Mouse (Mus musculus) limb, embryonic 13.5 days (tissue): Measurements from ENCODE around the gene Bcar3. TPM values are rescaled to one million over a fixed set of nuclear protein-coding genes. Genes with fewer than 3 reads are reported as not detected.

ENCODE experiments used
- ATAC-seq: fragments of 200-750 bp; cut with Nextera tagmentation; 2 replicates; pipeline ENCODE4 v1.8.0; 2017; ENCODE audit warnings: low read depth, moderate number of reproducible peaks, moderate TSS enrichment; ENCODE audit not compliant: low FRiP score
- H3K27ac ChIP-seq: fragments of 300-500 bp; sonication (generic); 2 replicates; pipeline ENCODE4 v1.5.1; 2015; ENCODE audit warnings: inconsistent platforms, mild to moderate bottlenecking, moderate library complexity
- H3K27me3 ChIP-seq: fragments of 300-500 bp; sonication (generic); 2 replicates; pipeline ENCODE4 v1.6.1; 2015; ENCODE audit warnings: mild to moderate bottlenecking, inconsistent platforms
- H3K36me3 ChIP-seq: fragments of 300-500 bp; sonication (generic); 2 replicates; pipeline ENCODE4 v1.6.1; 2015; ENCODE audit warnings: inconsistent platforms, mild to moderate bottlenecking, moderate library complexity
- H3K4me1 ChIP-seq: fragments of 300-500 bp; sonication (generic); 2 replicates; pipeline ENCODE4 v1.6.1; 2015; ENCODE audit warnings: inconsistent platforms
- H3K4me2 ChIP-seq: fragments of 300-500 bp; sonication (generic); replicated peaks from 2 replicates; pipeline ENCODE4 v1.6.1; 2015; ENCODE audit warnings: inconsistent platforms, mild to moderate bottlenecking, moderate library complexity
- H3K4me3 ChIP-seq: fragments of 300-500 bp; sonication (generic); 2 replicates; pipeline ENCODE4 v1.5.1; 2015; ENCODE audit warnings: moderate library complexity, mild to moderate bottlenecking, inconsistent platforms
- H3K9ac ChIP-seq: fragments of 300-500 bp; sonication (generic); 2 replicates; pipeline ENCODE4 v1.6.1; 2015; ENCODE audit warnings: mild to moderate bottlenecking, inconsistent platforms
- H3K9me3 ChIP-seq: fragments of 300-500 bp; sonication (generic); 2 replicates; pipeline ENCODE4 v1.6.1; 2016; ENCODE audit warnings: inconsistent platforms
- WGBS: fragments of 180-500 bp; shearing (Covaris S2); methylation state at CpG from one replicate; pipeline ENCODE4 v1.1.7; 2015; 5-methylcytosine and 5-hydroxymethylcytosine counted together
- polyA plus RNA-seq: library from polyadenylated mRNA; unstranded; fragments of >200 nt; fragmentation: Nextera tagmentation; extraction: Ambion mirVana; gene quantifications from 2 replicates; pipeline ENCODE4 v1.2.1, GENCODE M21; 2015

Gene Bcar3
- polyA plus RNA-seq, 1 experiment from 2014 or later, result 8.1 TPM

DNA sequence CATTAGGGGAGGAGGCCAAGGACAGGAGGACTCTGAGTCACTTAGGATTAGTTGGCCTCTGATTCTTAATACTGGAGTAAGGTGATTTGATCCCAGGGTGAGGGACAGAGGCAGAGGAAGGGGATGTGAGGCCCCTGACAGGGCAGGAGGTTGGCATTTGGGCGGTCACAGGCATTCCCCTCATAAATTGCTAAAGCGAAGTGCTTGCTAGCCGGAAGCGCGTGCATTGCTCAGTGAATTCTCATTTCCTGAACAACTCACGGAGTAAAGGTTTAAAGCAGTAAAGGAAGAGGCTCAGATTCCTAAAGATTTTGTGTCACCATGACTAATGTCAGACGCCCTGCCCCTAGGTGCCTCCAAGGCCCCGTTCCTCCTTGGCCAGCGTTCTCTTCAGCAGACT, 28.3 kb downstream of the Bcar3 start:
- Histone ChIP-seq H3K9me3 (no peaks in the 10 kb centered on the region), H3K27me3 (no peaks in the 10 kb centered on the region), H3K9ac (no peak overlapping the region), H3K27ac (no peak overlapping the region), H3K4me2 (peak overlapping the region; percentile 5), H3K4me1 (peaks cover 14% of the 10 kb centered on the region), H3K36me3 (no peaks in the 10 kb centered on the region), H3K4me3 (no peak overlapping the region)
- WGBS, result 27% methylated on average over 9 of the region's 9 CpGs
- peak; percentile 26 for ATAC-seq

DNA sequence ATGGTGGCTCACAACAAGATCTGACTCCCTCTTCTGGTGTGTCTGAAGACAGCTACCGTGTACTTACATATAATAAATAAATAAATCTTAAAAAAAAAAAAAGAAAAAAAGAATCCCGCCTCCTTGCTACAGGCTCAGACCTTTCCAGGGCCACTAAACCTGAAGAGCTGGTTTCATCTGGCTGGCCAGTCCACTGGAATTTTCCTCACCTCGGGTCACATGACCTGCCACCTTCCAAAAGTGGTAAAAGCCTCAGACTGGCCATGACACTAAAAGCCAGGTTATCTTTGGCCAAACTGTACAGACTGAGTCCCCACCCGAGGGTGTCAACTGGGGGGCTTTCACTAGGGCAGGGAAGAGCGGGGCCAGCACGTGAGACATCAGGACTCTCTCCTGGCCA, 29.9 kb downstream of the Bcar3 start:
- Histone ChIP-seq H3K4me2 (no peak overlapping the region), H3K4me3 (no peak overlapping the region), H3K4me1 (peaks cover 12% of the 10 kb centered on the region), H3K27ac (no peak overlapping the region), H3K27me3 (no peaks in the 10 kb centered on the region), H3K9me3 (no peaks in the 10 kb centered on the region), H3K9ac (no peak overlapping the region), H3K36me3 (no peaks in the 10 kb centered on the region)
- ATAC-seq, result no peak
- 84% methylated on average over 6 of the region's 6 CpGs for WGBS

DNA sequence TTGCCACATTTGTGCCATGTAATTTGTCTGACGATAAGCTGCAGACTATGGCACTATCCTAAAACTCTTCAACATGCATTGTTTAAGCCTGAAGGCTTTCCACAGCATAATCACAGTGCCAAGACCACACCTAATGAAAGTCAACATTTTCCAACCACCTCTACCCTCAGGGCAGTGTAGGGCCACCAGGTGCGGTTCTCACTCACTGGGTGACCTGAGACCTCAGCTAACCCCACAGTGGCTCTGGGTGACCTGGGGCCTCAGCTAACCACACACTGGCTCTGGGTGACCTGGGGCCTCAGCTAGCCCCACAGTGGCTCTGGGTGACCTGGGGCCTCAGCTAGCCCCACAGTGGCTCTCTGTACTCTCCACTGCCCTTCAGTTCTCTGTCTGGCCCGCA, 30.6 kb downstream of the Bcar3 start:
- H3K36me3 ChIP-seq, result no peaks in the 10 kb centered on the region
- H3K27ac ChIP-seq, result no peak overlapping the region
- no peak overlapping the region for H3K4me3 ChIP-seq
- no peaks in the 10 kb centered on the region for H3K27me3 ChIP-seq
- H3K9me3 ChIP-seq, result no peaks in the 10 kb centered on the region
- peaks cover 12% of the 10 kb centered on the region for H3K4me1 ChIP-seq
- 80% methylated on average over 3 of the region's 3 CpGs for WGBS
- ATAC-seq, result no peak
- no peak overlapping the region for H3K9ac ChIP-seq
- no peak overlapping the region for H3K4me2 ChIP-seq

DNA sequence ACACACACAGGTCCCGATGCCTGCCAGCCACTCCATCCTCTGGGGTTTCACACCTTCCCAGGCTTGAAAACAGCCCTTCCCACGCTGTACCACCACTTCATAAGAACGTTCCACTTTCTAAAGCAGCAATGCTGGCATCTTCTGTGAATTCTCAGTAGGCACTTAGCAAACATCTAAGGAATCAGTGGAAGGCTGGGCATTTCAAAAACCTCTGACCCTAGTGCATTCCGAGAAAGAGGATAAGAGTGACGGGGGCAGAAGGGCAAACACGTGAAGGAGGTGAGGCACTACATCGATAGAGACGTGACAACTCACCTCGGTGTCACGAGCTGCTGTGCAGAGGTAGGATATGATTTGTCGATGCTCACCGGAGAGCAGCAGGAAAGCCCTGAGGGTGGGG, 36.5 kb downstream of the Bcar3 start:
- Histone ChIP-seq H3K4me1 (peaks cover 22% of the 10 kb centered on the region), H3K4me2 (no peak overlapping the region), H3K9me3 (no peaks in the 10 kb centered on the region), H3K36me3 (no peaks in the 10 kb centered on the region), H3K27me3 (peaks cover 6% of the 10 kb centered on the region; the same call in 1 of the 2 replicates), H3K4me3 (no peak overlapping the region), H3K27ac (no peak overlapping the region), H3K9ac (no peak overlapping the region)
- WGBS, result 70% methylated on average over 12 of the region's 12 CpGs
- no peak for ATAC-seq

DNA sequence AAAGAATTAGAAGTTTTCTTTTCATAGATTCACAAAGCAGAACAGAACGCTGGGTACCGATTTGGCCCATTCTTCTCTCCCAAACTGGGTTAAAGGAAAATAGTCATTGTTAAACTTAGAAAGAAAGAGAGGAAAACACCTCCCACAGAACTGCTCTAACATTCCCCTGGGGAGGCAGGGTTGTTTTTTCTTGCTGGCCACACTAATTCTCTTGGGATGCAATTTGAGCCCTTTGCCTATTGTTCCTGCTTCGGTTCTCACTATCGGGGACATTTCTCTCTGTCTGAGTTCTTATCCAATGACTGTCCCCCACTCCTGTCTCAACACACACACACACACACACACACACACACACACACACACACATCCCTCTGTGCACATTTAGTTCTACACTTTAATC, 39.6 kb downstream of the Bcar3 start:
- H3K27ac ChIP-seq, result no peak overlapping the region
- H3K4me2 ChIP-seq, result peak overlapping the region; percentile 9; the same call in 1 of the 2 replicates

DNA sequence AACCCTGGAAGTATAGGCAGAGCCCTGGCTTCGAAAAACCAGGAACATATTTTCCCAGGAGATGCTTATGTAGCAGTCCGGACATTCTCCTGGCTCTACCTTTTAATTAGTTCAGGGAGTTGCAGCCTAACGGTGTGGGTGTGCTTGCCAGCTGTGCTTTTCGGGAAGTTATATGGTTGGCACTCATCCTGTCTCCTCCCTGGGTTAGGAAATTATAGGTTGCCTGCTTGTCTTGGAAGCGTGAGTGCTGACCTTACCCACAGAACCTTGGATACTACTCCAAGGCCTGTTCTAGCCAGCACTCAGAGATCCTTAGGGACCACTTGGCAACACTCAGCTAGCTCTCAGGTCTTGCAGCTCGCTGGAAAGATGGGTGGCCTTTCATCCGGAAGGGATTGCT, 40.0 kb downstream of the Bcar3 start:
- ATAC-seq, result peak; percentile 35; the same call in 1 of the 2 replicates
- H3K4me2 ChIP-seq, result peak overlapping the region; percentile 9; the same call in 1 of the 2 replicates

More for the DNA sequence above, 39.6 kb downstream of the Bcar3 start:
- Histone ChIP-seq H3K9ac (no peak overlapping the region), H3K27me3 (peaks cover 6% of the 10 kb centered on the region; the same call in 1 of the 2 replicates), H3K4me3 (no peak overlapping the region), H3K9me3 (no peaks in the 10 kb centered on the region), H3K36me3 (no peaks in the 10 kb centered on the region), H3K4me1 (peaks cover 32% of the 10 kb centered on the region)
- no peak for ATAC-seq
- WGBS, result 49% methylated on average over 4 of the region's 4 CpGs

DNA sequence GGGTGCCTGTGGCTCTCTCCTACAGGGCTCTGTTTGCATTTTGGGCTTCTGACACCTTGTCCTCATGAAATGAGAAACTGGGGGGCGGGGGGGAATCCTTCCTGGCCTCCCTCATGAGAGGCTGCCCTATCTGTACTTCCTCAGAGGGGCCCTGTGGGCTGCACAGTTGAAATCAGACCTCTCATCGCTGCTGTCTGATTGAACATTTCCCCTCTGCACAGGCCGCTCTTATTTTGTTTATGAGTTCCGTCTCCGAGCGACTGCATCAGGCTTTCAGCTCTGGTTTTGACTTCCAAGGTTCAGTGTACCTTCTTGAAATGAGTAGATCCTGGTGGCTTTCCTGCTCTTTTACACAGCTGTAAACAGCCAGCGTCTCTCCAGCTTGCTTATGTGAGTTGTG, 40.4 kb downstream of the Bcar3 start:
- peaks cover 6% of the 10 kb centered on the region; the same call in 1 of the 2 replicates for H3K27me3 ChIP-seq
- WGBS, result 25% methylated on average over 7 of the region's 7 CpGs
- no peak overlapping the region for H3K4me3 ChIP-seq
- peaks cover 41% of the 10 kb centered on the region for H3K4me1 ChIP-seq
- no peaks in the 10 kb centered on the region for H3K9me3 ChIP-seq
- H3K27ac ChIP-seq, result no peak overlapping the region; the same call in 1 of the 2 replicates
- no peak overlapping the region for H3K4me2 ChIP-seq
- no peak overlapping the region for H3K9ac ChIP-seq
- peak; percentile 26; the same call in 1 of the 2 replicates for ATAC-seq
- no peaks in the 10 kb centered on the region for H3K36me3 ChIP-seq

More for the DNA sequence above, 40.0 kb downstream of the Bcar3 start:
- Histone ChIP-seq H3K27me3 (peaks cover 6% of the 10 kb centered on the region; the same call in 1 of the 2 replicates), H3K4me1 (peaks cover 36% of the 10 kb centered on the region), H3K9me3 (no peaks in the 10 kb centered on the region), H3K9ac (no peak overlapping the region), H3K36me3 (no peaks in the 10 kb centered on the region), H3K4me3 (no peak overlapping the region), H3K27ac (no peak overlapping the region; the same call in 1 of the 2 replicates)
- 19% methylated on average over 7 of the region's 7 CpGs for WGBS

DNA sequence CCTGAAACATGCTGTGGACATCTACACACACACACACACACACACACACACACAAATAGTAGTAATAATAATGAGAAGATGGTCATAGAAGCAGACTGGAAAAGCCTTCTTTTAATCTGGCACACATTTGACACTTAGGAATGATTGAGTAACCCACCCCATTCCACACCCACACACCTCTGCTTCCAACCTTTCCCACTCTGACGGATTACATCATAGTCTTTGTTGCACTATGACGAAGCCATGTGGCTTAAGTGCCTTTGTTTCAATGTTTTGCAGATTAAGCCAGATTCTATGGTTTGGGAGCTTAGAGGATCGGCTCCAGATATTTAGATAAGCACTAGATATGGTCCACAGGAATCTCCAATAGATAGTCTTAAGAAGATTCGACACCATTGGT, 42.1 kb downstream of the Bcar3 start:
- H3K4me3 ChIP-seq, result no peak overlapping the region
- H3K27ac ChIP-seq, result no peak overlapping the region
- no peaks in the 10 kb centered on the region for H3K36me3 ChIP-seq
- H3K4me1 ChIP-seq, result peaks cover 46% of the 10 kb centered on the region
- 91% methylated on average over 4 of the region's 4 CpGs for WGBS
- H3K9ac ChIP-seq, result no peak overlapping the region
- H3K27me3 ChIP-seq, result peaks cover 3% of the 10 kb centered on the region; the same call in 1 of the 2 replicates
- no peaks in the 10 kb centered on the region for H3K9me3 ChIP-seq
- H3K4me2 ChIP-seq, result no peak overlapping the region
- no peak for ATAC-seq

DNA sequence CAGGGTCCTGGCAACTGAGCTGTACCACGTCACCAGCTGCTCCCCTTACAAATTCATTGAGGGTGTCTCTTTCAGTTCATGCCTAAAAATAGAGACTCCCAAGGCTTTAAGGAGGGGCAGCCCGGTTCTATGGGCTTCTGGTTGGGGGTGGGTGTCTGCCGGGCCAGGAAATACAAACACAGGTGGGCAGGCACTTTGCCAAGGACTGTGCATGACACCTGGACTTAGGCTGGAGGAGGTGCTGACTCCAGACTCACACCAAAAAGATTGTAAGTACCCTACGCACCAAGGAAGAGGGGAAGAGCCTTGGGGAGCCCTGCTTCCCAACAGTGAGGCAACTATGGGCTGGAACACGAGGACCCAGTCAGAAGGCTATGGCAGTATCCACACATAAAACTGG, 44.1 kb downstream of the Bcar3 start:
- no peaks in the 10 kb centered on the region for H3K36me3 ChIP-seq
- no peak overlapping the region for H3K4me3 ChIP-seq
- no peak overlapping the region for H3K27ac ChIP-seq
- no peak overlapping the region for H3K4me2 ChIP-seq
- no peaks in the 10 kb centered on the region for H3K9me3 ChIP-seq
- 39% methylated on average over 5 of the region's 5 CpGs for WGBS
- peaks cover 44% of the 10 kb centered on the region for H3K4me1 ChIP-seq
- ATAC-seq, result no peak
- H3K9ac ChIP-seq, result no peak overlapping the region
- H3K27me3 ChIP-seq, result no peaks in the 10 kb centered on the region

DNA sequence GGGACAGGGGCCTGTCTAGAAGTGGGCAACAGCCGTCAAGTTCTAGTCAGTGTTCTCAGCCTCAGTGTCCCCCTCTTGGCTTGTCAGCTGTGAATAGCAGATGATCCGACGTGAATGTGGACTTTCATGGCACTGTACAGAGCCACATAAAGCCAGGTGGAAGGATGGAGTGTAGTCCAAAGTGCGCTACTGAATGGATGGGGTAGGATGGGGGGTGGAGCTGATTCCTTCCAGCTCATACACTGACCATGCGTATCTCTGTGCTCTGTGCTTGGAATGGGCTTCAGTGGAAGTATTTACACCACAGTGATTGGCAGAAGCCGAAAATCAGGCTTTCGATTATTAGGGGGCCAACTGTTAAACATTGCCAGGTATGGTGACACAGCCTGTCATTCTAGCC, 45.0 kb downstream of the Bcar3 start:
- Histone ChIP-seq H3K4me2 (no peak overlapping the region), H3K4me1 (peaks cover 39% of the 10 kb centered on the region), H3K9ac (no peak overlapping the region), H3K36me3 (no peaks in the 10 kb centered on the region), H3K27me3 (no peaks in the 10 kb centered on the region), H3K27ac (no peak overlapping the region), H3K4me3 (no peak overlapping the region), H3K9me3 (no peaks in the 10 kb centered on the region)
- ATAC-seq, result no peak
- WGBS, result 82% methylated on average over 7 of the region's 7 CpGs

DNA sequence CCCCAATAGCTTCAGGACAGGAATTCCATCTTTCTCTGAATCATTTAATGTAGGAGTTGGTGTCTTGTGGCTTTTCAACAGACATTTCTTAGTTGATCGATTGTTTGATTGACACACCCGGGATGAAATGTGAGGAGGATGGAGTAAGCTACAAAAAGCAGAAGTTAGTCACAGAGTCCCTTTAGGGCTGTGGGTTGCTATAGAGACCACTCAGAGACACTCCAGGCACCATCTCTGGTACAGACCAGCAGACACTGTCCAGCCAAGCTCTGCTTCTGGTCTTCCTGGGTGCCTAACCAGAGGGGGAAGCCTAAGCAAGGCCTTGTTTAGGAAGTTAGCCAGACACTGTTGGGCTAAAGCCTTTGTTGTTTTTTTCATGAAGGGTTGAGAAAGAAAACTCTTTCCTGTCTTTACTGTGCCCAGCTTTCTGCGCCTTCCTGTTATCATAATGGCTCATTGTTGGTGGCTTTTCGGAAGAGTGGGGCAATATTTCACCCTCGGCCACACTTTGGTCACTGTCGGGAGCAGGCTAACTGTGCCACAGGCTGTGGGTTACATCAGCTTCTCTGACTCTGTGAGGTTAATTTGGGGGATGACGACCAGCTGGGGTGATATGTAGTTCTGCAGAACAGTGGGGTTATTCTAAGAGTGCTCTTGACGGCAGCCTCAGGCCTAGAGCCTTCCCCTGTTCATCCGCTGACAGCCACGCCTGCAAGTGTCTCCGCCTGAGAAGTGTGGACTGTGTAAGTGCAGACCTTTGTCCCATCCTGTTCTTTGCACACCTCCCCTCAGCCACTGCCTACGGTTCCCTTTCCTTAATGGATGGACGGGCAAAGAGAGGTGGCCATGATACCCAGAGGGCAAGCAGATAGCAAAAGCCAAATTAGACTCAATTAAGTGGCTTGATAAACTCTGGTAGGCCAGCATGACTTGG, 46.5 kb downstream of the Bcar3 start:
- H3K9me3 ChIP-seq, result no peaks in the 10 kb centered on the region
- H3K4me2 ChIP-seq, result no peak overlapping the region
- H3K27me3 ChIP-seq, result no peaks in the 10 kb centered on the region
- H3K27ac ChIP-seq, result no peak overlapping the region
- no peak overlapping the region for H3K4me3 ChIP-seq
- 74% methylated on average over 13 of the region's 13 CpGs for WGBS
- ATAC-seq, result no peak
- H3K4me1 ChIP-seq, result peaks cover 27% of the 10 kb centered on the region
- no peaks in the 10 kb centered on the region for H3K36me3 ChIP-seq
- no peak overlapping the region for H3K9ac ChIP-seq

DNA sequence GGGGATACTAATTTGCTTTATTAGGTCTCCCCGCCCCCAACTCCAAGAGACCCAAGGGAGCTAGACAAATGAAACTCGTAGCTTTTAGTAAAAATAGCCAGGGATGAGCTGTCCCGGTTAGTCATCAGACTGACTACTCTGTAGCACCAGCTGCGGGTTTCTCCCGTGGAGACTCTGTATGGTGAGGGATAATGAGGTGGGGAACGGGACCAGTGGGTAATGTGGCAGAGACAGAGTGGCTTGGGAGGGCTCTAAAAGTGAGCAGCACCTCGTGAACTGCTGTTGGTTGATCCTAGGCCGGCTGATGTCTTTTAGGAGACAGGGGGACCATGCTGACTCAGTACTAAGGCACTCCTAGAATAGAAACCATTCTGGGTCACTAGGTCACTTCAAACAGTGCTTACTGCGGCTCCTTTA, 49.5 kb downstream of the Bcar3 start:
- WGBS, result 58% methylated on average over 9 of the region's 9 CpGs
- no peaks in the 10 kb centered on the region for H3K36me3 ChIP-seq
- no peak overlapping the region for H3K9ac ChIP-seq
- no peaks in the 10 kb centered on the region for H3K27me3 ChIP-seq
- no peak overlapping the region for H3K4me2 ChIP-seq
- no peak for ATAC-seq
- no peak overlapping the region for H3K27ac ChIP-seq
- peaks cover 18% of the 10 kb centered on the region for H3K4me1 ChIP-seq
- no peaks in the 10 kb centered on the region for H3K9me3 ChIP-seq
- H3K4me3 ChIP-seq, result no peak overlapping the region
